Mouse (Mus musculus) E14TG2a.4 (cell line): ENCODE data around the gene Dok3.

Experiments
- H3K27me3 ChIP-seq: 2 replicates; pipeline ENCODE4 v1.6.1; 2014; ENCODE audit warnings: low read length, control low read depth; ENCODE audit not compliant: insufficient read depth
- H3K36me3 ChIP-seq: 2 replicates; pipeline ENCODE4 v1.6.1; 2014; ENCODE audit warnings: low read length, control low read depth; ENCODE audit not compliant: insufficient read depth
- H3K4me1 ChIP-seq: replicated peaks from 2 replicates; pipeline ENCODE4 v1.6.1; 2014; ENCODE audit warnings: low read depth, low read length, control low read depth
- H3K4me3 ChIP-seq: replicated peaks from 2 replicates; pipeline ENCODE4 v1.5.1; 2014; ENCODE audit warnings: mild to moderate bottlenecking, low read length
- H3K9me3 ChIP-seq: 2 replicates; pipeline ENCODE4 v1.6.1; 2014; ENCODE audit warnings: low read length, control low read depth
- CTCF ChIP-seq: conservative IDR thresholded peaks from 2 replicates; pipeline ENCODE4 v1.5.1; 2014; ENCODE audit warnings: low read length
- NANOG ChIP-seq: IDR thresholded peaks from 2 replicates; pipeline ENCODE4 v1.6.1; 2014; ENCODE audit warnings: borderline replicate concordance, low read length, mixed read lengths
- POU5F1 ChIP-seq: IDR thresholded peaks from 2 replicates; pipeline ENCODE4 v1.6.1; 2014; ENCODE audit warnings: low read length, borderline replicate concordance

The Dok3 gene

GRCm38 (mm10) chr13:55482542-55482941, 46.6 kb downstream of the Dok3 start:
- Histone ChIP-seq H3K4me1 (peaks cover 54% of the 10 kb centered on the region), H3K36me3 (0 out of 2 replicates have a peak, but pooled peaks cover 4% of the 10 kb centered on the region), H3K27me3 (peaks cover 85% of the 10 kb centered on the region), H3K4me3 (no peak overlapping the region), H3K9me3 (no peaks in the 10 kb centered on the region)
- TF ChIP-seq POU5F1, result no peak
- no peak for TF ChIP-seq CTCF

GRCm38 (mm10) chr13:55479929-55480328, 49.2 kb downstream of the Dok3 start:
- Histone ChIP-seq H3K36me3 (peaks cover 17% of the 10 kb centered on the region), H3K4me1 (peaks cover 51% of the 10 kb centered on the region), H3K27me3 (peaks cover 83% of the 10 kb centered on the region), H3K9me3 (no peaks in the 10 kb centered on the region), H3K4me3 (no peak overlapping the region)
- no peak for TF ChIP-seq NANOG
- TF ChIP-seq POU5F1, result no peak
- no peak for TF ChIP-seq CTCF

GRCm38 (mm10) chr13:55479008-55479407, 50.1 kb downstream of the Dok3 start:
- H3K4me3 ChIP-seq, result no peak overlapping the region
- peaks cover 82% of the 10 kb centered on the region for H3K27me3 ChIP-seq
- H3K4me1 ChIP-seq, result peaks cover 53% of the 10 kb centered on the region
- H3K9me3 ChIP-seq, result no peaks in the 10 kb centered on the region
- TF ChIP-seq NANOG (no peak), CTCF (no peak), POU5F1 (no peak)
- H3K36me3 ChIP-seq, result peaks cover 19% of the 10 kb centered on the region

- Histone ChIP-seq H3K27me3 (peaks cover 82% of the 10 kb centered on the region), H3K9me3 (no peaks in the 10 kb centered on the region), H3K36me3 (peaks cover 19% of the 10 kb centered on the region), H3K4me3 (no peak overlapping the region; the same call in 1 of the 2 replicates), H3K4me1 (peaks cover 53% of the 10 kb centered on the region)
- TF ChIP-seq CTCF (peak; percentile 86), POU5F1 (no peak), NANOG (no peak)
Observed at GRCm38 (mm10) chr13:55478036-55478435, 51.1 kb downstream of the Dok3 start.

- TF ChIP-seq POU5F1, result no peak
- no peak for TF ChIP-seq NANOG
- TF ChIP-seq CTCF, result no peak
- no peaks in the 10 kb centered on the region for H3K9me3 ChIP-seq
- H3K27me3 ChIP-seq, result peaks cover 82% of the 10 kb centered on the region
- no peak overlapping the region; the same call in 1 of the 2 replicates for H3K4me3 ChIP-seq
- peaks cover 49% of the 10 kb centered on the region for H3K4me1 ChIP-seq
- peaks cover 19% of the 10 kb centered on the region for H3K36me3 ChIP-seq
Observed at GRCm38 (mm10) chr13:55477492-55477891, 51.6 kb downstream of the Dok3 start.

GRCm38 (mm10) chr13:55476256-55476655, 52.8 kb downstream of the Dok3 start:
- Histone ChIP-seq H3K4me1 (peaks cover 38% of the 10 kb centered on the region), H3K4me3 (no peak overlapping the region), H3K27me3 (peaks cover 82% of the 10 kb centered on the region), H3K36me3 (peaks cover 16% of the 10 kb centered on the region), H3K9me3 (no peaks in the 10 kb centered on the region)
- no peak for TF ChIP-seq CTCF
- TF ChIP-seq POU5F1, result no peak
- TF ChIP-seq NANOG, result no peak

- TF ChIP-seq CTCF (no peak), NANOG (no peak), POU5F1 (no peak)
- peaks cover 16% of the 10 kb centered on the region for H3K36me3 ChIP-seq
- no peak overlapping the region for H3K4me3 ChIP-seq
- H3K9me3 ChIP-seq, result no peaks in the 10 kb centered on the region
- H3K27me3 ChIP-seq, result peaks cover 83% of the 10 kb centered on the region
- peaks cover 40% of the 10 kb centered on the region for H3K4me1 ChIP-seq
Observed at GRCm38 (mm10) chr13:55475750-55476149, 53.3 kb downstream of the Dok3 start.

- H3K9me3 ChIP-seq, result no peaks in the 10 kb centered on the region
Observed at GRCm38 (mm10) chr13:55474621-55475069, 54.5 kb downstream of the Dok3 start.

GRCm38 (mm10) chr13:55473961-55474360, 55.1 kb downstream of the Dok3 start:
- Histone ChIP-seq H3K9me3 (no peaks in the 10 kb centered on the region), H3K4me3 (no peak overlapping the region), H3K36me3 (peaks cover 16% of the 10 kb centered on the region), H3K27me3 (peaks cover 87% of the 10 kb centered on the region), H3K4me1 (peaks cover 44% of the 10 kb centered on the region)
- TF ChIP-seq POU5F1, result no peak
- no peak for TF ChIP-seq CTCF
- TF ChIP-seq NANOG, result no peak

More at GRCm38 (mm10) chr13:55474621-55475069, 54.5 kb downstream of the Dok3 start:
- peaks cover 16% of the 10 kb centered on the region for H3K36me3 ChIP-seq
- no peak for TF ChIP-seq NANOG
- TF ChIP-seq POU5F1, result no peak
- H3K4me1 ChIP-seq, result peaks cover 44% of the 10 kb centered on the region
- peaks cover 85% of the 10 kb centered on the region for H3K27me3 ChIP-seq
- no peak overlapping the region for H3K4me3 ChIP-seq
